In genomic region chr8:47334223-47334757, GRCm38 (mm10) we compare ENCODE assay signal across 9 mouse cellular contexts.
DNase-seq lines count a peak whose midpoint lies in the region; ATAC-seq and TF ChIP-seq lines count a peak whose summit lies in the region.
"Had no signal": no experiment of that assay in that cellular context is flagged by ENCODE, and none has a peak within 500 bp of the region (broad histone marks: within the 10 kb centered on the region; RNA-seq: fewer than 3 reads in every experiment).

No protein-coding gene starts in this region.

- H3K9me3 ChIP-seq in embryonic facial prominence, embryonic 14.5 days (ENCODE audit: control insufficient read depth, low read length) = no peaks in the 10 kb centered on the region
- H3K9me3 ChIP-seq in heart, embryonic 15.5 days (replicated peaks) = no peaks in the 10 kb centered on the region
- H3K9me3 ChIP-seq in liver, postnatal 0 days (ENCODE audit: low read length) = no peaks in the 10 kb centered on the region
- H3K9me3 ChIP-seq: liver, embryonic 13.5 days had no signal

- no peak overlapping the region for H3K9ac ChIP-seq in embryonic facial prominence, embryonic 14.5 days (ENCODE audit: low read depth, low read length)
- H3K9ac ChIP-seq in heart, embryonic 15.5 days = no peak overlapping the region; the same call in 1 of the 2 replicates
- H3K9ac ChIP-seq in liver, postnatal 0 days (replicated peaks) = no peak overlapping the region
- H3K9ac ChIP-seq: liver, embryonic 13.5 days had no signal

- peak overlapping the region; percentile 13 for H3K4me3 ChIP-seq in embryonic facial prominence, embryonic 14.5 days (ENCODE audit: low read depth, low read length)
- H3K4me3 ChIP-seq in heart, embryonic 15.5 days = peak overlapping the region; percentile 37
- no peak overlapping the region for H3K4me3 ChIP-seq in liver, postnatal 0 days (ENCODE audit: low read depth, low read length)
- H3K4me3 ChIP-seq: liver, embryonic 13.5 days had no signal

- peak overlapping the region; percentile 40 for H3K4me2 ChIP-seq in embryonic facial prominence, embryonic 14.5 days (ENCODE audit: low read depth, low read length)
- peak overlapping the region; percentile 52 for H3K4me2 ChIP-seq in heart, embryonic 15.5 days
- no peak overlapping the region for H3K4me2 ChIP-seq in liver, postnatal 0 days (ENCODE audit: low read depth, low read length)
- H3K4me2 ChIP-seq: liver, embryonic 13.5 days had no signal

- H3K27ac ChIP-seq in embryonic facial prominence, embryonic 14.5 days (replicated peaks; ENCODE audit: low read depth, low read length) = peak overlapping the region; percentile 46
- peak overlapping the region; percentile 68 for H3K27ac ChIP-seq in heart, embryonic 15.5 days
- H3K27ac ChIP-seq in liver, postnatal 0 days (ENCODE audit: low read depth) = no peak overlapping the region
- H3K27ac ChIP-seq: liver, embryonic 13.5 days had no signal

- TF ChIP-seq EP300 in liver, postnatal 0 days (IDR thresholded peaks at IDR 0.05; ENCODE audit: low read depth) = no peak

- no peaks in the 10 kb centered on the region for H3K36me3 ChIP-seq in embryonic facial prominence, embryonic 14.5 days (ENCODE audit: control insufficient read depth, insufficient read depth, low read length)
- H3K36me3 ChIP-seq in heart, embryonic 15.5 days = no peaks in the 10 kb centered on the region
- no peaks in the 10 kb centered on the region for H3K36me3 ChIP-seq in liver, postnatal 0 days (replicated peaks; ENCODE audit: insufficient read depth, low read length)
- H3K36me3 ChIP-seq: liver, embryonic 13.5 days had no signal

- peak; percentile 27 for DNase-seq in adrenal gland, postnatal 14 days
- no peak for DNase-seq in adrenal gland, adult (ENCODE audit: inconsistent age in 2 of 2, low spot score in 1 of 2)
- peak; percentile 92 for DNase-seq in embryonic facial prominence, embryonic 14.5 days (ENCODE audit: low spot score)
- DNase-seq in kidney, postnatal 25 days = peak; percentile 20 to 72
- no peak for DNase-seq in liver, postnatal 0 days
- DNase-seq in right cerebral cortex, postnatal 10 days (ENCODE audit: low spot score in 2 of 2) = peak; percentile 90 to 97
- no peak for DNase-seq in adrenal gland, postnatal 36 days
- DNase-seq: liver, embryonic 13.5 days had no signal

- no peak for TF ChIP-seq CTCF in liver, postnatal 0 days (IDR thresholded peaks at IDR 0.05; ENCODE audit: low read depth)

- H3K27me3 ChIP-seq in embryonic facial prominence, embryonic 14.5 days (replicated peaks; ENCODE audit: control insufficient read depth, insufficient read depth, low read length) = no peaks in the 10 kb centered on the region
- H3K27me3 ChIP-seq in heart, embryonic 15.5 days = no peaks in the 10 kb centered on the region
- no peaks in the 10 kb centered on the region for H3K27me3 ChIP-seq in liver, postnatal 0 days (ENCODE audit: insufficient read depth, low read length)
- H3K27me3 ChIP-seq: liver, embryonic 13.5 days had no signal

- WGBS in embryonic facial prominence, embryonic 14.5 days = 55% methylated on average over 9 of the region's 9 CpGs
- 51% methylated on average over 9 of the region's 9 CpGs for WGBS in heart, embryonic 15.5 days
- WGBS in liver, postnatal 0 days (ENCODE audit: insufficient replicate concordance) = 62% methylated on average over 9 of the region's 9 CpGs

- peak; percentile 97 for ATAC-seq in embryonic facial prominence, embryonic 14.5 days (ENCODE audit: low read depth)
- peak; percentile 86 for ATAC-seq in heart, embryonic 15.5 days (replicated peaks; ENCODE audit: insufficient number of reproducible peaks, insufficient read depth, low FRiP score, low read depth)
- ATAC-seq in liver, postnatal 0 days = peak; percentile 57

- H3K4me1 ChIP-seq in embryonic facial prominence, embryonic 14.5 days (ENCODE audit: control insufficient read depth, insufficient read depth, low read length) = peaks cover 16% of the 10 kb centered on the region
- H3K4me1 ChIP-seq in heart, embryonic 15.5 days (replicated peaks) = peaks cover 5% of the 10 kb centered on the region; the same call in 1 of the 2 replicates
- H3K4me1 ChIP-seq in liver, postnatal 0 days (ENCODE audit: insufficient read depth) = 0 out of 2 replicates have a peak, but pooled peaks cover 2% of the 10 kb centered on the region
- H3K4me1 ChIP-seq: liver, embryonic 13.5 days had no signal

Comparison
In these comparisons a context has a peak if more than half of its experiments do, and no peak if none do; other contexts are left out.
1. DNase-seq: peak in adrenal gland, postnatal 14 days (single experiment), embryonic facial prominence, embryonic 14.5 days (single experiment), kidney, postnatal 25 days (2 of 2) and right cerebral cortex, postnatal 10 days (2 of 2); none in adrenal gland, adult (0 of 2), liver, postnatal 0 days (single experiment) and adrenal gland, postnatal 36 days (0 of 2).
2. Peak in every context shown above with its lines, with median percentiles within 50 percentile points of each other: ATAC-seq.